Mouse (Mus musculus): ENCODE results near the gene 1600014C10Rik.

DNA sequence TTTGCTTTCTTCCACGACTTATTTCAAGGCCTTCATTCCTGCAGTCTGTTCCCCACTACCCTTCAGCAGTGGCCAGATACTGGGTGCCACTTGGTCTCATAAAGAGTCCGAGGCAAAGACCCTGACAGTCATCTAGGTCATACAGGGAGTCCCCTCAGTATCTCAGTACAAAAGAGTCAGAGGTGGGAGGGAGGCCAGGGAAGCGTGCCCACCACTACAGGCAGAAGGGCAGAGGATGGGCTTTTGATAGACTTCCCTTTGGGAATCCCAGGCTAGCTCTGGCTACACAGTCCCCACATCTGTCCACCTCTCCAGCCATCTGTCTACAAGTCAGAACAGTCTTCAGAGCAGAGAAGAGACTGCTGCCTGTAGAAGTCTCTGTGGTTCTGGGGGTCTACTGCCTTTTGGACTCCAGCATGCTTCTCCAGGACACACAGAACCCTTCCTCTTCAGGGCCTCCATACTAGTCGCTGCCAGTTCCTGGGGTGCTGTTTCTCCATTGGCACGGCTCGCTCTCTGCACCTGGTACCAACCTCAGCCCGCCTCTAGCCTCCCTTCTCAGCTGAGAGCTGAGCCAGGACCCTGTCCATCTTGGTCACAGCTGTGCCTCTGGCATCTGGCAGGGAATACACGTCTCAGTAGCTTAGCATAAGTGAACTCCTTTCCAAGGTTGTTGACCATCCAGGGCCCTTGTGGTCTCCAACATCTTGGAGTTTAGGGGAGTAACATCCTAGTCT, 35.8 kb downstream of the 1600014C10Rik start:
- no peak for TF ChIP-seq CTCF (IDR thresholded peaks at IDR 0.05)
- TF ChIP-seq EP300 (IDR thresholded peaks at IDR 0.05), result no peak
